Mouse (Mus musculus) monocyte, adult 2 months (primary cell): Measurements from ENCODE around the gene Iqcf3.

ENCODE experiments used
- DNase-seq, 2 experiments: peaks; one replicate each; pipeline ENCODE4 v3.0.0; 2022; ENCODE audit warnings: low spot score in 2 of 2, low read depth in 1 of 2

The Iqcf3 gene

GRCm38 (mm10) chr9:106473081-106473752 is 88.2 kb downstream of the Iqcf3 start:
- no peak for DNase-seq

- no peak for DNase-seq
Measured at GRCm38 (mm10) chr9:106472321-106472720, 89.1 kb downstream of the Iqcf3 start.

GRCm38 (mm10) chr9:106471892-106472291 is 89.5 kb downstream of the Iqcf3 start:
- no peak for DNase-seq

- DNase-seq, result no peak
Measured at GRCm38 (mm10) chr9:106470991-106471750, 90.3 kb downstream of the Iqcf3 start.

DNA sequence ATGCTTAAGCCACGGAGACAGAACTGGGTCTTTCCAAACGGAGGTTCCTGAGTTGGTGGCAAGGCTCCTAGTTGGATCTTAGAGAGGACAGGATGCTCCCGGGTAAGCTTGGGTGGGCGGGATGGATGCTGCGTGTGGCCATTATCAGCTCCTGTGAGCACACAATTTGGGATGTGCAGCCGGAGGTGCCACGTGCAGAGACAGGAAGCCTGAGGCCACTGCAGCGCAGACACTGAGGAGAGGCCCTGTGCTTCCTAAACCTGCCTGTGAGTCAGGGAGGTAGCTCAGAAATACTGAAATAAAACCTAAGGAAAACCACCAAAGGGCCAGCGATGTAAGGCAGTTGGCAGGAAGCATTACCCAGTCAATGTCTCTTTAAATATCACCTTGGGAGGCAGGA is 91.7 kb downstream of the Iqcf3 start:
- DNase-seq, result no peak

DNA sequence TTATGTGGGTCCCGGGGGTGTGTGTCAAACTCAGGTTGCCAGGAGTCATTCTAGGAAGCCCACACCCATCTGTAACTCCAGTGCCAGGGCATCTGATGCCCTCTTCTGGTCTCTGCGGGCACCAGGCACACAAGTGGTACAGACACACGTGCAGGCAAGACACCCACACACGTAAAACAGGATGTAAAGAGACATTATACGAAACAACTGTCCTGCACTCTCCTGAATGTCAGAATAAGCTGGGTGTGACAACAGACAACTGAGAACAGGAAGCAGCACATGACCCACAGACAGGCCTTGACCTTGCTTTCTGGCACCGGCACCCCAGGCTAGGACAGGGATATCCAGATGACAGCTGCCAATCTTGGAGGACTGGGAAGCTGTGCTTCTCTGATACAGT is 92.1 kb downstream of the Iqcf3 start:
- DNase-seq, result no peak

DNA sequence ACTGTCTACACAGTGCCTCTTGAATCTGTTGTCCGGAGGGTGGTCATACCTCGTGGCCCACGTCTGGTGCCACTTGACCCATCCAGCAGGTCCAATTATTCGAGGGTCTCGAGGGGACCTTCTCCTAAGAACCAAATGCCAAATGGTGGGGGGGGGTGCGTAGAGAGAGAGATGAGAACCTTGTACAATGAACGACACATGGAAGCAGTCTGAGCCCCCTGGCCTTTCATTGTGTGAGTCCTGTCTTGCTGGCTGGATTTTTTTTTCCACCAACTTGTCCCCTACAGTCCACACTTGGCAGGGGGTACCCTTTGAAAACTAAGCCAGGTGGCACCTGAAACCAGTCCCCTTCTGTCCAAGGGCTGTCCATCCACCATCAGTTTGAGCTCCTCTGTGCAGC is 93.7 kb downstream of the Iqcf3 start:
- DNase-seq, result no peak

DNA sequence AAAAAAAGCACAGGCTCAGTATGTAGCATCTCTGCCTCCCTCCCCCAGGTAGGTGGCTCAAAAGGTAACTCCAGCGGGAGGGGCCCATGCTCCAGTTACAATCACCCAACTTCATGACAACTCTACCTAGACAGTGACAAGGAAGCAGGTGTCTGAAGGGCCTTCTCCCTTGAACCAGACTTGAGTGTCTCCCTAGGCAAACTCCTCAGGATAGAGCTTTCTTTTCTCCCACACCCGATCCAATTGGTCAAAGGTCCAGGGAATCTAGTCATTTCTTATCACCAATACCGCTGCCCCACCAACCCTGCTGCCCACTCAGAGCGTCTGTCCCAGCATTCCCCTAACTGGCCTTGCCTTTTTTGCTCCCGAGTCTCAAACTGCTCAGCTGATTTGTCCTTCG is 94.7 kb downstream of the Iqcf3 start:
- no peak for DNase-seq

- no peak for DNase-seq
Measured at GRCm38 (mm10) chr9:106465571-106466200, 95.7 kb downstream of the Iqcf3 start, which contains the start of gene Gpr62. Gpr62 (minus strand) TSS chr9:106465938.

DNA sequence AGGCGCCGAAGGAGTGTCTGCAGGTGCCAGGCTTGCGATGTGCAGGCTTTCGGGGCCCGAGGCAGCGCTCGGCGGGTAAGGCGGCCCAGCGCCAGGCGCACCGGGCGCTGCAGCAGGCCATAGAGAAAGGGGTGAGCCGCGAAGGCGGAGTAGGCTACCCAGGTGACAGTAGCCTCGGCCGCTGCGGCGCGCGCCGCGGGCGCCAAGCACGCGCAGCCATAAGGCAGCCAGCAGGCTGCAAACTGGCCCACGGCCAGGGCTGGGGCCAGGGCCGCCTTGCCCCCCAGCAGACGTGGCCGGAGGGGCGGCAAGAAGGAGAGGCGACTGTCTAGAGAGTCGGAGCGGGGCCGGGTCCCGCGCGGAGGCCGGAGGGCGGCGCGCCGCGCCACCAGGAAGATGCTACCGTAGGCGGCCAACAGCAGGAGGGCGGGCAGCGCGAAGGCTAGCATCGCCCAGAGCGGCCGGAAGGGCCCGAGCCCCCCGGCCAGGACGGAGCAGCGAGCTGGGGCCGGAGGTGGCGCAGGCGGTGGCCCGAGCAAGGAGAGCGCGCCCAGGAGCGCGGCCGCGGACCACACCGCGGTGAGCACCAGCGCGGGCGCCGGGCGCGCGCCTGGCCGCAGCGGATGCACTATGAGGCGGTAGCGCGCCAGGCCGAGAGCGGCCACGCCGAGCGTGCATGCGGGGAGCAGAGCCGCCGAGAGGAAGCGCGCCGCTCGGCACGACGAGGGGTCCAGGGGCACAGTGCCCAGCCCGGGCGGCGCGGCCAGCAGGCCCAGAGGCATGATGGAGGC is 96.5 kb downstream of the Iqcf3 start:
- no peak for DNase-seq

GRCm38 (mm10) chr9:106463122-106464063 is 98.0 kb downstream of the Iqcf3 start:
- DNase-seq, result no peak

GRCm38 (mm10) chr9:106462430-106462800 is 99.0 kb downstream of the Iqcf3 start:
- DNase-seq, result no peak

GRCm38 (mm10) chr9:106461641-106462429 is 99.6 kb downstream of the Iqcf3 start:
- no peak for DNase-seq

DNA sequence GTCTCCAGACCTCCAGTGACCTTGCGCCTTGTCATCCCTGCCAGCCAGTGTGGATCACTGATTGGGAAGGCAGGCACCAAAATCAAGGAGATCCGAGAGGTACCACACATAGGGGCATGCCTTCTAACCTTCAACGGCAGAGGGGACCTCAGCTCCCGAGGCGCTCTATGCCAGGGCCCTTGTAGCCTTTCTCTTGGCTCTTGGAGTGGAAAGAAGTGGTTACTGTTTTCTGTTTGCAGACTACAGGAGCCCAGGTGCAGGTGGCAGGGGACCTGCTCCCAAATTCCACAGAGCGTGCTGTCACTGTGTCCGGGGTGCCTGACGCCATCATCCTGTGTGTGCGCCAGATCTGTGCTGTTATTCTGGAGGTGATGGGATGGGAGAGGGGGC is 100.4 kb downstream of the Iqcf3 start:
- no peak for DNase-seq

GRCm38 (mm10) chr9:106460401-106461025 is 100.9 kb downstream of the Iqcf3 start:
- no peak for DNase-seq

DNA sequence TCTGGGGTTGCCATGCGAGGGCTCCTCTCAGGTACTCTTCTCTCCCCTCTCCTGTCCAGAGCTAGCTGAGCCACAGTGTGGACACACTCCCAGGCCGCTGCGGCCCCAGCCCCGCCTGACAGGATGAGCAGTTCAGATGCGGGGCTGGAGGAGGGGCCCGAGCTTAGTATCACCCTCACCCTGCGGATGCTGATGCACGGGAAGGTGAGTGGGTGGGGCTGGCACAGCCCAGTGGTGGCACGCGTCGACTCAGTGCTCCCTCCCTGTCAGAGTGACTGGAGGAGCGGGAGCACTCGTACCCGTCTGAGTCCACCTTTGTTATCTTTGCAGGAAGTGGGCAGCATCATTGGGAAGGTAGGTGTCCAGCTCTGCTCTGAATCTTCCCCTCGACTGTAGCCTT is 101.5 kb downstream of the Iqcf3 start:
- no peak for DNase-seq

DNA sequence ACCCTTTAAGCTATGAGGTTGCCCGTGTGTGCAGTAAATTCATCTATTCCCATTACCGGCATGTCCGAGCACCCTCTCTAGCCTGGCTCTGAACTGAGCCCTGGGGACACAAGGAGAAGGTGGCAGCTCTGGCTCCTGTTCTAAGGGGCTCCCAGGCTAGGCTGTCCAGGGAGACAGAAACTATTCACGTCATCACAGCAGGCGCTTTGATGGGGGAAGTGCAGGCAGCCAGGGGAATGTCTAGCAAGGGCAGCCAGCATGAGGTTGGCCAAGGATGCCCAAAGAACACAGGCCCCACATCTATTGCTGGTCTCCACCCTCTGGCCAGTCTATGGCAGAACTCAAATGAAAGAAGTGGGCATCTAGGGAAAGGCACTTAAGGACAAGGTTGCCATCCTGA is 103.5 kb downstream of the Iqcf3 start:
- no peak for DNase-seq

DNA sequence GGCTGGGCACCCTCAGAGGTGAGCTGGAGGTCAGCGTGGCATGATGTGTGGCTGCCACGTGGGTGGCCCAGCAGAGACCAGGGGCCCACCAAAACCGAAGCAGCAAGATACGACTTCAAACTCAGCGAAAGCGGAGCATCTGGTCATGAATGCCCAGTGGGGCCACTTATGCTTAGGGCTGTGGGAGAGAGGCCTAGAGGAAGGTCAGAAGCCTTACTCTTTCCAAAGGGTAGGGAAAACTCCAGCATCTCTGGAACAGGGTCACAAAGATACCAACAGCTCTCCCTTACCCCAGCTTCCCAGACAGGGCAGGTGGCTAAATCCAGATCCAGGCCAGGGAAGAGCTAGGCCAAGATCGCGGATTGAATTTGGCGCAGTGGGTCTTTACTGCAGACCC is 104.3 kb downstream of the Iqcf3 start:
- DNase-seq, result no peak
